Mouse (Mus musculus) ES-E14 (cell line): ENCODE results near the gene Snrpd2. TPM values are rescaled to one million over a fixed set of nuclear protein-coding genes. Genes with fewer than 3 reads are reported as not detected.
A peak's percentile ranks its signal among the peaks of the same experiment; 100 is the strongest.

ENCODE experiments used
- DNase-seq: peaks from one replicate; pipeline ENCODE4 v3.0.0-alpha.2; 2013; ENCODE audit warnings: low read depth, low spot score
- H3K27ac ChIP-seq: 2 replicates; pipeline ENCODE4 v1.5.1; 2012; ENCODE audit warnings: low read depth, mild to moderate bottlenecking, low read length, moderate library complexity, mixed read lengths; ENCODE audit not compliant: poor library complexity, insufficient read depth, severe bottlenecking
- H3K36me3 ChIP-seq: 2 replicates; pipeline ENCODE4 v1.6.1; 2012; ENCODE audit warnings: mild to moderate bottlenecking, low read length, moderate library complexity, mixed read lengths; ENCODE audit not compliant: control insufficient read depth, poor library complexity, insufficient read depth, severe bottlenecking
- H3K4me1 ChIP-seq, 2 experiments: fragments of 150-350 bp in 1 of 2; sonication (generic) in 1 of 2; 2 replicates each; pipeline ENCODE4 v1.6.1; 2012; ENCODE audit warnings: low read length in 2 of 2, mild to moderate bottlenecking in 1 of 2, mixed read lengths in 1 of 2; ENCODE audit not compliant: control insufficient read depth in 2 of 2, insufficient read depth in 2 of 2, poor library complexity in 1 of 2
- H3K4me3 ChIP-seq, 2 experiments: fragments of 150-350 bp in 1 of 2; sonication (generic) in 1 of 2; 2 replicates each; pipeline ENCODE4 v1.5.1; 2012; ENCODE audit warnings: low read length in 2 of 2, low read depth in 1 of 2, mild to moderate bottlenecking in 1 of 2, mixed read lengths in 1 of 2; ENCODE audit not compliant: insufficient read depth in 1 of 2, poor library complexity in 1 of 2, severe bottlenecking in 1 of 2
- H3K9ac ChIP-seq: 2 replicates; pipeline ENCODE4 v1.6.1; 2012; ENCODE audit warnings: low read depth, mild to moderate bottlenecking, low read length, mixed read lengths; ENCODE audit not compliant: poor library complexity, insufficient read depth, severe bottlenecking
- H3K9me3 ChIP-seq: fragments of 150-350 bp; sonication (generic); 2 replicates; pipeline ENCODE4 v1.6.1; 2012; ENCODE audit warnings: low read depth, mild to moderate bottlenecking, low read length; ENCODE audit not compliant: control insufficient read depth, insufficient read depth
- CHD2 ChIP-seq: IDR thresholded peaks from 2 replicates; pipeline ENCODE4 v1.6.1; 2014; ENCODE audit warnings: mild to moderate bottlenecking, low read depth, low read length, inconsistent platforms
- HCFC1 ChIP-seq: IDR thresholded peaks from 2 replicates; pipeline ENCODE4 v1.6.1; 2012; ENCODE audit warnings: low read length, inconsistent platforms, borderline replicate concordance; ENCODE audit not compliant: insufficient read depth
- MAFK ChIP-seq: IDR thresholded peaks from 2 replicates; pipeline ENCODE4 v1.6.1; 2014; ENCODE audit warnings: mild to moderate bottlenecking, low read depth, low read length, inconsistent platforms; ENCODE audit not compliant: insufficient read depth
- ZC3H11A ChIP-seq: IDR thresholded peaks from 2 replicates; pipeline ENCODE4 v1.6.1; 2012; ENCODE audit warnings: low read depth, mild to moderate bottlenecking, inconsistent platforms, low read length, borderline replicate concordance
- ZNF384 ChIP-seq: IDR thresholded peaks from 2 replicates; pipeline ENCODE4 v1.6.1; 2012; ENCODE audit warnings: low read depth, low read length, inconsistent platforms
- in situ Hi-C, 2 experiments: fragments of 600-800 bp; cut with MboI; formaldehyde crosslinking; loops; one replicate each; pipeline ENCODE4 v1.15.1; 2025; ENCODE audit warnings: low sequenced_read_pairs in 2 of 2, inconsistent platforms in 1 of 2; ENCODE audit not compliant: unreplicated experiment in 2 of 2
- total RNA-seq: library from RNA; depleted of rRNA; stranded (reverse); fragments of 300-350 nt; gene quantifications from 2 replicates; pipeline ENCODE4 v1.2.3, GENCODE M21; 2012

The Snrpd2 gene
- total RNA-seq, 1 experiment, result 355 TPM

GRCm38 (mm10) chr7:19194676-19195075, 45.2 kb downstream of the Snrpd2 start:
- Histone ChIP-seq H3K9ac (no peak overlapping the region), H3K4me1 (peaks cover 0 to 2% of the 10 kb centered on the region in 2 experiments; a peak in 2 of 4 replicates), H3K4me3 (no peak overlapping the region), H3K9me3 (no peaks in the 10 kb centered on the region), H3K36me3 (peaks cover 10% of the 10 kb centered on the region; the same call in 1 of the 2 replicates), H3K27ac (no peak overlapping the region)
- DNase-seq, result no peak
- in situ Hi-C loops, result no loop called here
- TF ChIP-seq HCFC1, result no peak
- no peak for TF ChIP-seq CHD2
- no peak for TF ChIP-seq MAFK
- no peak for TF ChIP-seq ZNF384
- TF ChIP-seq ZC3H11A, result no peak

- no peak overlapping the region for H3K9ac ChIP-seq
- peaks cover 2% of the 10 kb centered on the region; the same call in 1 of the 2 replicates for H3K36me3 ChIP-seq
- no peak for TF ChIP-seq ZNF384
- no peak for TF ChIP-seq ZC3H11A
- no peak for TF ChIP-seq CHD2
- no peak for TF ChIP-seq MAFK
- TF ChIP-seq HCFC1, result no peak
- DNase-seq, result peak; percentile 77
- no peaks in the 10 kb centered on the region for H3K9me3 ChIP-seq
- in situ Hi-C loops, result no loop called here
- no peak overlapping the region for H3K4me3 ChIP-seq
- no peak overlapping the region for H3K27ac ChIP-seq
- peaks cover 0 to 10% of the 10 kb centered on the region in 2 experiments; a peak in 3 of 4 replicates for H3K4me1 ChIP-seq
Observed at GRCm38 (mm10) chr7:19196676-19197075, 47.2 kb downstream of the Snrpd2 start.

GRCm38 (mm10) chr7:19197985-19198384, 48.5 kb downstream of the Snrpd2 start:
- H3K36me3 ChIP-seq, result peaks cover 2% of the 10 kb centered on the region; the same call in 1 of the 2 replicates
- no peak for TF ChIP-seq HCFC1
- 0 out of 2 replicates have a peak, but pooled peaks have one; percentile 23 for TF ChIP-seq ZC3H11A
- in situ Hi-C loops, result no loop called here

GRCm38 (mm10) chr7:19201660-19202059, 52.1 kb downstream of the Snrpd2 start:
- Histone ChIP-seq H3K9me3 (no peaks in the 10 kb centered on the region), H3K27ac (peak overlapping the region; percentile 54), H3K4me3 (peak overlapping the region; percentile 2 to 64; a peak in 3 of 4 replicates), H3K4me1 (peaks cover 3 to 18% of the 10 kb centered on the region in 2 experiments; a peak in 3 of 4 replicates), H3K36me3 (peaks cover 7% of the 10 kb centered on the region; the same call in 1 of the 2 replicates), H3K9ac (0 out of 2 replicates have a peak overlapping the region, but pooled peaks have one; percentile 8)
- in situ Hi-C loops, result no loop called here
- TF ChIP-seq MAFK (no peak), HCFC1 (no peak), CHD2 (no peak), ZNF384 (no peak), ZC3H11A (no peak)
- DNase-seq, result no peak

More at GRCm38 (mm10) chr7:19197985-19198384, 48.5 kb downstream of the Snrpd2 start:
- Histone ChIP-seq H3K4me1 (peaks cover 3 to 15% of the 10 kb centered on the region in 2 experiments; a peak in 3 of 4 replicates), H3K4me3 (no peak overlapping the region), H3K27ac (no peak overlapping the region), H3K9me3 (no peaks in the 10 kb centered on the region), H3K9ac (no peak overlapping the region)
- DNase-seq, result no peak
